Mouse (Mus musculus) left cerebral cortex, postnatal 25 days (tissue): ENCODE results near the gene Trappc5. TPM values are rescaled to one million over a fixed set of nuclear protein-coding genes. Genes with fewer than 3 reads are reported as not detected.

Experiments
- DNase-seq, 2 experiments: peaks; one replicate each; pipeline ENCODE4 v3.0.0; 2022; ENCODE audit warnings: low spot score in 2 of 2, mixed read lengths in 1 of 2
- intact Hi-C: fragments of 180-260 bp; cut with DNase I; formaldehyde crosslinking; loops from one replicate; pipeline ENCODE4 v1.15.1; 2025
- total RNA-seq, 2 experiments: library from RNA; stranded (reverse); gene quantifications; 2 replicates each; pipeline ENCODE4 v1.2.3; 2021

Gene Trappc5
- total RNA-seq, 2 experiments from 2014 or later, result 25.7 to 27.1 TPM

- intact Hi-C loops, result loop anchor here (10.0 kb wide), 1 partner anchor 414 kb away; the partner anchor contains the start of gene Cd209g
- no peak for DNase-seq
Measured at GRCm38 (mm10) chr8:3720551-3720950, 44.5 kb downstream of the Trappc5 start, which contains the start of gene Clec4g. Gene Clec4g, minus strand, starts transcription at chr8:3720651.

GRCm38 (mm10) chr8:3721041-3721440 lies 44.9 kb downstream of the Trappc5 start:
- no peak for DNase-seq
- intact Hi-C loops, result loop anchor here (10.0 kb wide), 1 partner anchor 414 kb away; the partner anchor contains the start of gene Cd209g

Other genes starting within 250 kb of the Trappc5 start
- 1 to 10 TPM in 1 of 2 experiments, under 1 TPM in 1; 0.44 to 1.1 TPM for gene Pex11g, start 208.6 kb upstream of the Trappc5 start, total RNA-seq
- gene Tex45, start 205.4 kb upstream of the Trappc5 start, total RNA-seq, result not detected
- 10 to 100 TPM; 28.2 to 30.3 TPM for gene Zfp358, start 183.2 kb upstream of the Trappc5 start, total RNA-seq
- gene Mcoln1, start 175.8 kb upstream of the Trappc5 start, total RNA-seq, result 10 to 100 TPM; 77.4 to 90.3 TPM
- 10 to 100 TPM; 66.2 to 70.7 TPM for gene Pnpla6, start 160.9 kb upstream of the Trappc5 start, total RNA-seq
- not detected for gene C330021F23Rik, start 108.3 kb upstream of the Trappc5 start, total RNA-seq
- gene Camsap3, start 89.0 kb upstream of the Trappc5 start, total RNA-seq, result 10 to 100 TPM; 39.5 to 39.9 TPM
- gene Xab2, start 55.0 kb upstream of the Trappc5 start, total RNA-seq, result 10 to 100 TPM; 34.3 to 38.1 TPM
- 10 to 100 TPM; 84.0 to 87.2 TPM for gene Pet100, start 54.8 kb upstream of the Trappc5 start, total RNA-seq
- not detected for gene Pcp2, start 50.8 kb upstream of the Trappc5 start, total RNA-seq
- 10 to 100 TPM; 32.6 to 48.4 TPM for gene Stxbp2, start 45.3 kb upstream of the Trappc5 start, total RNA-seq
- gene Retn, start 20.5 kb upstream of the Trappc5 start, total RNA-seq, result under 1 TPM; 0.50 to 0.87 TPM
- gene Mcemp1, start 10.5 kb upstream of the Trappc5 start, total RNA-seq, result not detected
- 10 to 100 TPM; 13.2 to 17.0 TPM for gene Fcor, start 3.9 kb upstream of the Trappc5 start, total RNA-seq
- not detected for gene Fcer2a, start 17.9 kb downstream of the Trappc5 start, total RNA-seq
- not detected for gene Clec4g, start 44.4 kb downstream of the Trappc5 start, total RNA-seq
- under 1 TPM in 1 of 2 experiments, not detected in 1; 0.48 TPM for gene Cd209a, start 72.7 kb downstream of the Trappc5 start, total RNA-seq
- gene Cd209e, start 178.0 kb downstream of the Trappc5 start, total RNA-seq, result not detected
- not detected for gene Cd209d, start 202.3 kb downstream of the Trappc5 start, total RNA-seq